Mouse (Mus musculus) limb, embryonic 15.5 days (tissue): Measurements from ENCODE around the gene Gabrb3. TPM values are rescaled to one million over a fixed set of nuclear protein-coding genes. Genes with fewer than 3 reads are reported as not detected.

Experiments used
- ATAC-seq: fragments of 200-750 bp; cut with Nextera tagmentation; 2 replicates; pipeline ENCODE4 v1.8.0; 2017; ENCODE audit warnings: low read depth, moderate TSS enrichment; ENCODE audit not compliant: insufficient number of reproducible peaks, low FRiP score, low TSS enrichment
- H3K27ac ChIP-seq: fragments of 300-500 bp; sonication (generic); 2 replicates; pipeline ENCODE4 v1.5.1; 2015; ENCODE audit warnings: moderate library complexity, mild to moderate bottlenecking, inconsistent platforms
- H3K27me3 ChIP-seq: fragments of 300-500 bp; sonication (generic); 2 replicates; pipeline ENCODE4 v1.6.1; 2015; ENCODE audit warnings: inconsistent platforms
- H3K36me3 ChIP-seq: fragments of 300-500 bp; sonication (generic); 2 replicates; pipeline ENCODE4 v1.6.1; 2015; ENCODE audit warnings: inconsistent platforms
- H3K4me1 ChIP-seq: fragments of 300-500 bp; sonication (generic); 2 replicates; pipeline ENCODE4 v1.6.1; 2015; ENCODE audit warnings: inconsistent platforms
- H3K4me2 ChIP-seq: fragments of 300-500 bp; sonication (generic); 2 replicates; pipeline ENCODE4 v1.6.1; 2015; ENCODE audit warnings: mild to moderate bottlenecking, inconsistent platforms
- H3K4me3 ChIP-seq: fragments of 300-500 bp; sonication (generic); 2 replicates; pipeline ENCODE4 v1.5.1; 2015; ENCODE audit warnings: mild to moderate bottlenecking, inconsistent platforms
- H3K9ac ChIP-seq: fragments of 300-500 bp; sonication (generic); 2 replicates; pipeline ENCODE4 v1.6.1; 2015; ENCODE audit warnings: inconsistent platforms
- H3K9me3 ChIP-seq: fragments of 300-500 bp; sonication (generic); 2 replicates; pipeline ENCODE4 v1.6.1; 2016; ENCODE audit warnings: inconsistent platforms
- WGBS: fragments of 180-500 bp; shearing (Covaris S2); methylation state at CpG from one replicate; pipeline ENCODE4 v1.1.7; 2015; 5-methylcytosine and 5-hydroxymethylcytosine counted together
- polyA plus RNA-seq: library from polyadenylated mRNA; unstranded; fragments of >200 nt; fragmentation: Nextera tagmentation; extraction: Ambion mirVana; gene quantifications from 2 replicates; pipeline ENCODE4 v1.2.1, GENCODE M21; 2015

Gene Gabrb3
- polyA plus RNA-seq, 1 experiment from 2014 or later = 1.4 TPM

- Histone ChIP-seq H3K4me2 (no peak overlapping the region), H3K27ac (no peak overlapping the region), H3K4me1 (no peaks in the 10 kb centered on the region), H3K27me3 (no peaks in the 10 kb centered on the region), H3K9me3 (no peaks in the 10 kb centered on the region), H3K9ac (no peak overlapping the region), H3K4me3 (no peak overlapping the region), H3K36me3 (no peaks in the 10 kb centered on the region)
- WGBS = 14% methylated on average over 7 of the region's 7 CpGs
- no peak for ATAC-seq
Measured at GRCm38 (mm10) chr7:57538565-57538964, 119.1 kb downstream of the Gabrb3 start.

GRCm38 (mm10) chr7:57560732-57561436, 141.4 kb downstream of the Gabrb3 start:
- H3K27me3 ChIP-seq = no peaks in the 10 kb centered on the region
- ATAC-seq = no peak
- H3K9ac ChIP-seq = no peak overlapping the region
- 78% methylated on average over 3 of the region's 3 CpGs for WGBS
- H3K4me3 ChIP-seq = no peak overlapping the region
- no peaks in the 10 kb centered on the region for H3K36me3 ChIP-seq
- no peaks in the 10 kb centered on the region for H3K9me3 ChIP-seq
- no peaks in the 10 kb centered on the region for H3K4me1 ChIP-seq
- H3K27ac ChIP-seq = no peak overlapping the region
- no peak overlapping the region for H3K4me2 ChIP-seq

GRCm38 (mm10) chr7:57564403-57564802, 144.9 kb downstream of the Gabrb3 start:
- Histone ChIP-seq H3K9ac (no peak overlapping the region), H3K36me3 (no peaks in the 10 kb centered on the region), H3K9me3 (no peaks in the 10 kb centered on the region), H3K4me2 (no peak overlapping the region), H3K27me3 (no peaks in the 10 kb centered on the region), H3K27ac (no peak overlapping the region), H3K4me3 (no peak overlapping the region), H3K4me1 (no peaks in the 10 kb centered on the region)
- no peak for ATAC-seq
- 84% methylated on average over 12 of the region's 12 CpGs for WGBS

GRCm38 (mm10) chr7:57590451-57591248, 171.2 kb downstream of the Gabrb3 start:
- no peaks in the 10 kb centered on the region for H3K36me3 ChIP-seq
- H3K4me2 ChIP-seq = peak overlapping the region; percentile 98
- peak overlapping the region; percentile 62 for H3K4me3 ChIP-seq
- under 1% methylated on average over 61 of the region's 74 CpGs for WGBS
- H3K27me3 ChIP-seq = peaks cover 39% of the 10 kb centered on the region
- peaks cover 20% of the 10 kb centered on the region for H3K4me1 ChIP-seq
- no peak overlapping the region for H3K27ac ChIP-seq
- ATAC-seq = peak; percentile 81
- H3K9me3 ChIP-seq = no peaks in the 10 kb centered on the region
- 0 out of 2 replicates have a peak overlapping the region, but pooled peaks have one; percentile 31 for H3K9ac ChIP-seq

- Histone ChIP-seq H3K27ac (no peak overlapping the region), H3K27me3 (peaks cover 39% of the 10 kb centered on the region), H3K36me3 (no peaks in the 10 kb centered on the region), H3K4me2 (peak overlapping the region; percentile 98), H3K9me3 (no peaks in the 10 kb centered on the region), H3K9ac (0 out of 2 replicates have a peak overlapping the region, but pooled peaks have one; percentile 10), H3K4me3 (peak overlapping the region; percentile 62), H3K4me1 (peaks cover 20% of the 10 kb centered on the region)
- under 1% methylated on average over 30 of the region's 34 CpGs for WGBS
- ATAC-seq = peak; percentile 5; the same call in 1 of the 2 replicates
Measured at GRCm38 (mm10) chr7:57591249-57591577, 171.7 kb downstream of the Gabrb3 start.

GRCm38 (mm10) chr7:57591578-57592431, 172.3 kb downstream of the Gabrb3 start:
- Histone ChIP-seq H3K27ac (no peak overlapping the region), H3K9me3 (no peaks in the 10 kb centered on the region), H3K36me3 (no peaks in the 10 kb centered on the region), H3K9ac (no peak overlapping the region), H3K4me2 (peak overlapping the region; percentile 98), H3K27me3 (peaks cover 39% of the 10 kb centered on the region), H3K4me3 (peak overlapping the region; percentile 62), H3K4me1 (peaks cover 20% of the 10 kb centered on the region)
- WGBS = under 1% methylated on average over 56 of the region's 56 CpGs
- ATAC-seq = peak; percentile 67; the same call in 1 of the 2 replicates

GRCm38 (mm10) chr7:57597341-57597740, 177.8 kb downstream of the Gabrb3 start:
- no peak for ATAC-seq
- no peaks in the 10 kb centered on the region for H3K36me3 ChIP-seq
- H3K4me1 ChIP-seq = no peaks in the 10 kb centered on the region
- no peak overlapping the region for H3K4me2 ChIP-seq
- no peak overlapping the region for H3K4me3 ChIP-seq
- no peak overlapping the region for H3K9ac ChIP-seq
- no peaks in the 10 kb centered on the region for H3K9me3 ChIP-seq
- no peak overlapping the region for H3K27ac ChIP-seq
- WGBS = 67% methylated on average over 5 of the region's 5 CpGs
- peaks cover 3% of the 10 kb centered on the region for H3K27me3 ChIP-seq

GRCm38 (mm10) chr7:57618697-57619096, 199.2 kb downstream of the Gabrb3 start:
- Histone ChIP-seq H3K27ac (no peak overlapping the region), H3K4me2 (no peak overlapping the region), H3K9me3 (no peaks in the 10 kb centered on the region), H3K4me1 (no peaks in the 10 kb centered on the region), H3K36me3 (no peaks in the 10 kb centered on the region), H3K27me3 (no peaks in the 10 kb centered on the region), H3K4me3 (no peak overlapping the region), H3K9ac (no peak overlapping the region)
- ATAC-seq = no peak
- 44% methylated on average over 3 of the region's 3 CpGs for WGBS

GRCm38 (mm10) chr7:57620036-57620435, 200.5 kb downstream of the Gabrb3 start:
- ATAC-seq = no peak
- no peaks in the 10 kb centered on the region for H3K36me3 ChIP-seq
- H3K4me2 ChIP-seq = no peak overlapping the region
- H3K27ac ChIP-seq = no peak overlapping the region
- H3K4me3 ChIP-seq = no peak overlapping the region
- H3K27me3 ChIP-seq = no peaks in the 10 kb centered on the region
- WGBS = 83% methylated on average over 2 of the region's 2 CpGs
- H3K4me1 ChIP-seq = no peaks in the 10 kb centered on the region
- no peaks in the 10 kb centered on the region for H3K9me3 ChIP-seq
- H3K9ac ChIP-seq = no peak overlapping the region

GRCm38 (mm10) chr7:57623718-57624117, 204.2 kb downstream of the Gabrb3 start:
- Histone ChIP-seq H3K4me3 (no peak overlapping the region), H3K27ac (no peak overlapping the region), H3K9ac (no peak overlapping the region), H3K4me1 (no peaks in the 10 kb centered on the region), H3K4me2 (no peak overlapping the region), H3K27me3 (no peaks in the 10 kb centered on the region), H3K9me3 (no peaks in the 10 kb centered on the region), H3K36me3 (no peaks in the 10 kb centered on the region)
- 71% methylated on average over 4 of the region's 4 CpGs for WGBS
- no peak for ATAC-seq

- Histone ChIP-seq H3K27me3 (no peaks in the 10 kb centered on the region), H3K4me1 (no peaks in the 10 kb centered on the region), H3K9ac (no peak overlapping the region), H3K27ac (no peak overlapping the region), H3K36me3 (no peaks in the 10 kb centered on the region), H3K4me2 (no peak overlapping the region), H3K9me3 (no peaks in the 10 kb centered on the region), H3K4me3 (no peak overlapping the region)
- ATAC-seq = no peak
- WGBS = 61% methylated on average over 4 of the region's 4 CpGs
Measured at GRCm38 (mm10) chr7:57635026-57635425, 215.5 kb downstream of the Gabrb3 start.
